Mouse (Mus musculus): ENCODE results near the gene Tob1.

The Tob1 gene

DNA sequence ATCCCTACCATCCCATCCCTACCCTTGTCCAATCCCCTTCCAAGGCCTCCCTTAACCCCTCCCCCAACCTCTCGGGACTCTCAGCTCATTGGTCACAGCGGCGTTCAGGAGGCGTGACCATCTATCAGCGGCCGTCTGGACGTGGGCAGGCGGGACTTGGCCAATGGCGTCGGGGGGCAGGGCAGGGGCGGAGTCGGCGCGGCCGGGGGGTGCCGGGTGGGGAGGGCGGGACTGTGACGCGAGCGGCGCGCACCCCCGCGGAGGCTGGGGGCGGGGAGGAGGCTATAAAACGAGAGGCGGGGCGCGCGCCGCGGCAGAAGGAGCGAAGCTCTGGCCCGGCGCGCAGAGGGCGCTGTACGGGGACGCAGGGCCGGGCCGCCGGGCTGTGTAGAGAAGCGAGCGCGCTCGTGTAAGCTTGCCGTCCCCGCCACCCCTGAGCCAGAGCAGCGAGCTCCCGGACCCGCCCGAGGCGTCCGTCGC lies at the start of gene Tob1:
Tob1 (plus strand) TSS at position 331 of the 480 bp plus-strand sequence.
- DNase-seq, result peak; percentile 98

- DNase-seq, result no peak
Observed at GRCm38 (mm10) chr11:94161867-94162581, 49.2 kb upstream of the Tob1 start.

- DNase-seq, result no peak
Observed at GRCm38 (mm10) chr11:94163005-94163767, 48.1 kb upstream of the Tob1 start.

- DNase-seq, result no peak
Observed at GRCm38 (mm10) chr11:94165745-94166144, 45.5 kb upstream of the Tob1 start.

- peak; percentile 31 to 69 for DNase-seq
Observed at GRCm38 (mm10) chr11:94168238-94168637, 43.0 kb upstream of the Tob1 start.

GRCm38 (mm10) chr11:94169596-94169995 lies 41.7 kb upstream of the Tob1 start:
- DNase-seq, result no peak

DNA sequence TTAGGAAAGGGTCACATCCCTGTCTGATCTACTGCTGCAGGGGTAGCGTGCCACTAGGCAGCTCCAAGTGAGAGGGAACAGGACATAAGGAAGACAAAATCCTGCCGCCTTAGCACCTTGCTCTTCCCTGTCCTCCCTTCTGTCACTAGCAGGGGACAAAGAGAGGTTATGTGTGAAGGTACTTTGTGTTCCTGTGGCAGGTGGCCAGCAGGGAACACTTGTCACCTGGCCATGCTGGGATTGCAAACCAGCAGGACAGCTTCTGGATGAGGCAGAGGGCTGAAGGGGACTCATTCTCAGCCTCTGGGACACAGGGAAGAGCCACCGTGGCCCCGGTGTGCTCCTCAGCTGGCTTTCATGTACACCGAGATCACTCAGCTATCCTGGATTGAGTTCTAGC lies 39.6 kb upstream of the Tob1 start:
- DNase-seq, result no peak

DNA sequence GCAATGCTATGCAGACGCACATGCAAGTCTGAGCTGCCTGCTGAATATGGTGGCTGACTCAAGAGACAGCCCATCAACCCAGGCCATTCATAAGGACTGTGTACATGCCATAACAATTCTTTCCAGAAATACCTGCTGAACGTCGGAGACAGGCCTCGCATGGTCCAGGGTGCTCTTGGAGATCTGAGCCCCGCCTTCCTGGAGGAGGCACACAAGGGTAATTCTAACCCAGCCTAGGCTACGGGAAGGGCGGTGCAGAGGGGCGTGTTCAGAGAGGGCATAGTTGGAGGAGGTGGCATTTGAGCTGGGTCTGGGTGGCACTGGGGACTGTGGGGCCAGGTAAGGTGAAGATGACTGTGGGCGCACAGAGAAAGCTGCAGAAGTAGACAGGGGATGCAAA lies 39.1 kb upstream of the Tob1 start:
- DNase-seq, result peak in 1 of 2 experiments; percentile 53

DNA sequence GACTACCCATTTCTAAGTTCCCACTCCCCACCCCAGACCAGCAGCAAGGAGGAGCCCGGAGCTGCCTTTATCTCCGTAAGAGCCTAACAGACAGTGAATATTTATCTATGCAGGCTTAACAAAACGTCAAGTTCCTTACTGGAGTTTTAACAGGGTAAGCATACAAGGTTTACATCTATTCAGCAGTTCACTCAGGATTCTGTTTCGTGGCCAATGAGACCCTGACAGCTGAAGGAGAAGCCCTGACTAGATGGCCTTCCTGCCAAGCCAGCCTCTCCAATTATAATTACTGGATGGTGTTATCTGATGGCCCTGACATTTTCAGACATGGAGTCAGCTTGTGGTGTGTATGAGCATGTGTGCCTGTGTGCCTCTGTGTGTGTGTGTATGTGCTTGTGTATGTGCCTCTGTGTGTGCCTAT lies 37.5 kb upstream of the Tob1 start:
- no peak for DNase-seq

DNA sequence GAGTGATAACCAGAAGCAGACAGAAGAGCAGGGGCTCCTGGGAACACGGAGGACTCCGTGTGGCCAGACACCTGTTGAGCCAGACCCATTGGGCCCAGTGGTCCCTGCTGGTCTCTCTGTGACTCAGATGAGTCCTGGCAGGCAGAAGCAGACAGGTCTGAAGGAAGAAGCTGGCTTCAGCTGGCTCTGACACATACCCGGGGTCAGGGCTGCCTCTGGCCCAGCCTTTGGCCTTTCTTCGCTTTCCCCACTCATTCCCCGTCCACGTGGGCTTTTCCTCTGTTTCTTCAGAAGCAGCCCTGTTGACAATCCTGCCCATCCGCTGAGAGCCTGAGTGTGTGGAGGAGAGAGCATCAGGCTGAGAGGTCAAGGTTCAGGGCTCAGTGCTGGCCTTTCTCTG lies 36.0 kb upstream of the Tob1 start:
- DNase-seq, result no peak

GRCm38 (mm10) chr11:94175694-94176093 lies 35.6 kb upstream of the Tob1 start:
- DNase-seq, result peak; percentile 55 to 81

- DNase-seq, result no peak
Observed at GRCm38 (mm10) chr11:94177841-94178585, 33.2 kb upstream of the Tob1 start.

DNA sequence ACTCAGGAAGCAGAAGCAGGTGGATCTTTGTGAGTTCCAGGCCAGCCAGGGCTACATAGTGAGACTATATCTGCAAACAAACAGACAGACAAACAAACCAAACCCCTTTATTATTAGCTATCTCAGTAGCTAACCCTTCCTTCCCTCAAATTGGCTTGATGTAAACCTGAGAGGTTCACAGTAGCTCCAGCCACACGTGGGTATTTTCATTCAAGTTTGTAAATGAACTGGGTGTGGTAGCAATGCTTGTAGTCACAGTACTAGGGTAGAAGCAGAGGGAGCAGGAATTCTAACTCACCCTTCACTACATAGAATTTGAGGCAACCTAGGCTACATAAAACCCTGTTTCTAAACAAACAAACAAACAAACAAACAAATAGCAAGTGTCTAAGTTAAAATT lies 31.5 kb upstream of the Tob1 start:
- no peak for DNase-seq

DNA sequence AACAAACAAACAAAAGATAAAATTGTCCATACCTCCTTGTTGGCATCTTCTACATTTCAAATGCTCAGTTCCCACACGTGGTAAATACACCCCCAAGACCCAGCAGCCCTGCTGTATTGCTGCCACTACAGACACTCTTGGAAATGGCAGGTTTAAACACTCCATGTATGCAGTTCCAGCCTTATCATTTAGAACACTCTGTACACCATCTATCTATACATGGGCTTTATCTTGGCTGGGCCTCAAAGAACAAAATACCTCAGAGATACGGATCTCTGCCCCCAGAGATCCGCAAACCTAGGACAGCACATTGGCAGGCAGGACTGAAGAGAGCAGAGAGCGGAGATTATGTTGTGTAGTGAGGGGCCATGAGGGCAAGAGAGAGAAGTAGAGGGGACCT lies 31.1 kb upstream of the Tob1 start:
- DNase-seq, result no peak

DNA sequence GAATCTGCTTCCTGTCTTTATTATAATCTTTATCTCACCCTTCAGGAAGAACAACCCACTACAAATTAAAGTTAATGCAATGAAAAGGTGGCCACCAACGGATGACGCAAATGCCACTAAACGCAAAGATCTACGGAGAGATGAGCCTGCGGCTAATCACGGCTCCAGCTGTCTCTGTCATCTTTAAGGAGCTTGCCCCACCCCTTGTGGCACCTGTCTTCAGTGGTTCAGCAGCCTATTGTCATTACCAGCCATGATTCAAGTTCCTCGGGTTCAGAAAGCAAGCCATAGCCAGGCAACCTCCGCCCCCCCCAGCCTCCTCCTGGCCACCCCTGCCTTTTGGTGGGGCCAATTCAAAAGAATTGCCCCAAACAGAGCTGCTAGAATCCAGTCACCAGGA lies 29.6 kb upstream of the Tob1 start:
- no peak for DNase-seq

DNA sequence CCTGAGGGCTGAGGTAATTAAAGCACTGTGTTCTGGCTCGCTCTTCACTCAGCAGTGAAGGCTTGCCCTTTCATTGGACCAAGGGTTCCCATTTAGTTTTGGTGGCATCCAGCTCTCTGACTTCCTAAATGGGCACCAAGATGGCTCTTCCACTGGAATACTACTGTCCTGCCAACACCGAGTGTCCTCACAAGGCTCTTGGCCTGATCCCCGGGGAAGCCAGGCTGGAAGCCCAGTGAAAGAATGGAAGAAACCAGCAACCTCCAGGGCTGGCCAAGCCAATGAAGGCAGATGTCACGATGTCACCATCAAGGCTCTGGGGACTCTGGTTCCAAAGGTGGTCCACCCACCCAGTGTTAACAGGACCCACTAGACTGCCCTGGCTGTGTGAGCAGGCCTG lies 28.5 kb upstream of the Tob1 start:
- no peak for DNase-seq

GRCm38 (mm10) chr11:94183120-94183519 lies 28.1 kb upstream of the Tob1 start:
- no peak for DNase-seq

DNA sequence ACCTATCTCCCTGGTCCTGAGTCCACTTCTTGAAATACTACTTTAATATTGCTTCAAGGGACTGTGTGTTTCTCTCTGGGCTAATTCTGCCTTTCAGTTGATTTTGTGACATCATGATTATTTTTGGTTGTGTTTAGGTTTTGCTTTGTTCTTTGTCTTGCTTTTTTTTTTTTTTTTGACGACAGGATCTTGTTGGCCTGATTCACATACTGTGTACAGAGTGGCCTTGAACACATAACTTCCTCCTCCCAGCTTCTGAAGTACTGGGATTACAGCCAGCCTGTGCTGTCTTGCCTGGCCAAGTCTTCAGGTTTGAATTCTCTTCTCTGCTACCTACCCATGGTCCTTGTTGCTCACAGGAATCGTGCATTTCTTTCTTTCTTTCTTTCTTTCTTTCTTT lies 27.6 kb upstream of the Tob1 start:
- no peak for DNase-seq

DNA sequence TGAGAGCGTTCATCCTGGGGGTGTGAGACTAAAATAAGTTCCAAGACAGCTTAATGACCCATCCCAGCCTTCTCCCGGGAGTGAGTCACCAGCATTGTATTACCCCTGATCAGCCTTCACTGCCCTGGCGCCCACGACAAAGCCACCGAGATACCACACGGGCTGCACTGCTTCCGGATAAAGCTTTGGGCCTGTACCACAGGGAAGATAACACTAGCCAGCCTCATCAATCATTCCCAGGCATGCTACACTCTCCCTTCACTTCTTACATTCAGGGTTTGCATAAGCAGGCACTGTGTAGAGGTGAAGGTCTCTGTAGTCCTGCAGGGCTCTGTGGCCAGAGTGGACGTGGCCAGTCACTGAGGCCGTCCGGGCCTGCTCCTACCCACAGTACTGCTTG lies 21.7 kb upstream of the Tob1 start:
- no peak for DNase-seq

GRCm38 (mm10) chr11:94190665-94191064 lies 20.6 kb upstream of the Tob1 start:
- DNase-seq, result peak in 1 of 2 experiments; percentile 11

GRCm38 (mm10) chr11:94193109-94193508 lies 18.1 kb upstream of the Tob1 start:
- DNase-seq, result no peak

- DNase-seq, result no peak
Observed at GRCm38 (mm10) chr11:94196311-94196710, 14.9 kb upstream of the Tob1 start.

GRCm38 (mm10) chr11:94198405-94199146 lies 12.7 kb upstream of the Tob1 start:
- DNase-seq, result no peak
